Mouse (Mus musculus) kidney, postnatal 36 days (tissue): Measurements from ENCODE around the gene Rtp1.
A peak's percentile ranks its signal among the peaks of the same experiment; 100 is the strongest.

Experiments used
- DNase-seq, 2 experiments: peaks; one replicate each; pipeline ENCODE4 v3.0.0; 2021 to 2022; ENCODE audit warnings: mixed read lengths in 2 of 2

The Rtp1 gene

DNA sequence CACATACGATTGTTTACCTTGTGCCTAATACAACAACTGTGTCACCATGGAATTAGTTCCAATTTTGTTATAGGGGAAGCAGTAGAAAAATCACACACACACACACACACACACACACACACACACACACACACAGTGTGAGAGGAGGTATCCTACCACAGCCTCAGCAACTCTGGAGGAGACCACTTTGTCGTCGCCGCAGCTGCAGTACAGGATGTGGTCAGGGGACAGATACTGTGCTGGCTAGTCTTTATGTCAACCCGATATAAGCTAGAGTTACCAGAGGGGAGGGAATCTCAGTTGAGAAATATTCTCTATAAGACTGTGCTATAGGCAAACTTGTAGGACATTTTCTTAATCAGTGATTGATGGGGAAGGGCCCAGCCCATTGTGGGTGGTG lies 28.4 kb downstream of the Rtp1 start:
- no peak for DNase-seq

- DNase-seq, result no peak
Measured at GRCm38 (mm10) chr16:23458906-23459588, 30.1 kb downstream of the Rtp1 start.

- DNase-seq, result peak in 1 of 2 experiments; percentile 32
Measured at GRCm38 (mm10) chr16:23463671-23464347, 34.9 kb downstream of the Rtp1 start.

DNA sequence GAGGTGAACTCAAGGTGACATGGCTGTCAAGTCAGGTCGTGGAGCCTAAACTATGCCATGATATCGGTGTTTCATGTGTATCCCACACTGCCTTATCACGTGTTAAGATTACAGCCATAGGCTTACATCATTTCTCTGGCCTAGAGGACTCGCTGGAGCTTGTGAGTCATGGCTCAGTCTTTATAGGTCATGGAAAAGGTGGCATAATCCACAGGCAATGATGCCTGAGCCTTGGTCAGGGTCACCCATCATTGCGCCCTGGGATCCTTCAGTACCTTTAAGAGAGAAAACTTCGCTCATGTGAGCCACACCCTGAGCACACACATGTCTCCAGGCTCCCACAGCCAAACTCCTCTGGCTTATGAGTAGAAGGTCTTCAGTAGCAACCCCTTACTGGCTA lies 42.6 kb downstream of the Rtp1 start:
- DNase-seq, result no peak

GRCm38 (mm10) chr16:23472046-23472445 lies 43.1 kb downstream of the Rtp1 start:
- DNase-seq, result no peak

GRCm38 (mm10) chr16:23475651-23476050 lies 46.7 kb downstream of the Rtp1 start:
- no peak for DNase-seq

GRCm38 (mm10) chr16:23476598-23476997 lies 47.7 kb downstream of the Rtp1 start:
- DNase-seq, result no peak

DNA sequence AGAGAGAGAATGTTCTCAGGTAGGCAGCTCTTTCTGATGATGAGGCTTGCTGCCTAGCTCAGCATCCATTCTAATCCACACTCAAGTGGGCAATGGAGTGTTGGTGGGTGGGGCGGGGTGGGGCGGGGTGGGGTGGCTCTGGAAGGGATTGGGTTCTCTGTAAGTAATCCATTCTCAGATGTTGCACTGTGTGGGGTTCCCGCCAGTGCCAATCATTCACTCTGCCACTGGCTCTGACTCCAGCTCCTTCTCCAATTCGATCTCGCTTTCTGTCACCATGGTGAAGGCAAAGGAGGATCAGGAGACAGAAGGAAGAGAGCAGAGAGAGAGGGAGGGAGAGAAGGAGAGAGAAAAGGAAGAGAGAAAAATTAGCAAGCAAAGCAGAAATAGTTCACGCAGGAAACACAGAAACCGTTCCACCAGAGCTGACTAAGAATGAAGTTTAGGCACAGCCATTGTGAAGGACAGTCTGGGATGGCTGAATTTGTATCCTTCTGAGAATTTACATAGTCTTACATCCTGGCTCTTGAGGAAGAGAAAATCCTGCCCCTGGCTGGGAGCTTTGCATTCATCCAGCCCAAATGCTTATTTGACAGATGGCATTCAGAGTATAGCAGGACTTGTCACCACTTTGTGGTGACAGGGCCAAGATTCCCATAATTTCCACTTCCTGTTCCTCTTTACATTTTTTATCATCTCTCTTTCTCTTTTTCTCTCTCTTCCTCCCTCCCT lies 51.1 kb downstream of the Rtp1 start:
- no peak for DNase-seq

- no peak for DNase-seq
Measured at GRCm38 (mm10) chr16:23482218-23482617, 53.3 kb downstream of the Rtp1 start.

GRCm38 (mm10) chr16:23482846-23483245 lies 53.9 kb downstream of the Rtp1 start:
- DNase-seq, result no peak

DNA sequence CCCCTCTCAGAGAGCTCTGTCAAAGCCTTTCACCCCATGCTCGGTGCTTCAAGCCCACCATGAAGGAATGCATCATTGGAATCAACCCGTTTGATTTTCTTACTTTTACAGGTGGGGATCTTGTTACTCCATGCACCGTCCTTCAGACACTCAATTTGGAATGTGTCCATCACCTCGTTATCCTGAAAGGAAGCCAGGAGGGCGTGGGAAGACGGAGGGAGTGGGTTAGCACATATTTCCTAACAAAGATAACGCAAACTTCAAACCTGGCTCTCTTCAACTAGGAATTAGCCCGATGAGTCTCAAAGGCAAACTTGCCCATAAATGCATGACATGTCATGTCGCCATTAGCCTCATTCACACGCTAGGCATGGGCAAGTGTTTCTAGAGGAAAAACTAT lies 54.4 kb downstream of the Rtp1 start:
- DNase-seq, result no peak
